Mouse (Mus musculus) bone marrow macrophage, adult 2 months (primary cell): Measurements from ENCODE around the gene Samd7.

Experiments
- CTCF ChIP-seq: IDR thresholded peaks from 2 replicates; pipeline ENCODE4 v1.5.1; 2012; ENCODE audit warnings: low read depth, mild to moderate bottlenecking, low read length, moderate library complexity
- POLR2A ChIP-seq: IDR thresholded peaks from 2 replicates; pipeline ENCODE4 v1.6.1; 2012; ENCODE audit warnings: mild to moderate bottlenecking, low read depth, low read length, borderline replicate concordance

DNA sequence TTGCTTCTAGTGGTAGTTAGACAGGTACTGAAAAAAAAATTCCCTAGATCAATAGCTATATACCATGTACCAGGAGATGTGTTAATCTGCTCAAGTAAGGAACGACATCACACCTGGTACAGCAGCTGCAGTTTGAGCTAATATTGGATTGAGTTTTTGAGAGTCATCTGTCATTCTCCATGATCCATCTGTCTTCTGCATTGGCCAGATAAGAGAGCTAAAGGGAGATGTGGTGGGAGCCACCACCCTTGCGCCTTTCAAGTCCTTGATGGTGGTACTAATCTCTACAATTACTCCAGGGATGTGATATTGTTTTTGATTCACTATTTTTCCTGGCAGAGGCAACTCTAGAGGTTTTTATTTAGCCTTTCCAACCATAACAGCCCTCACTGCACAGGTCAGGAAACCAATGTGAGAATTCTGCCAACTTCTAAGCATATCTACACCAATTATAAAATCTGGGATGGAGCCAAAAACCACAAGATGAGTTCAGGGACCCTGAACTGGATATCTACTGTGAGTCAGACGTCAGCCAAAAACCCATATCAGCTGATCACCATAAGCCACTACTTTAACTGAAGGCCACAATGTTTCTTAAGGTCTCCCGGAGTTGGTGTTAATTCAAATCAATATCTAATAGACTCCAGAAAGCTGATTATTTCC, 39.3 kb upstream of the Samd7 start:
- no peak for TF ChIP-seq CTCF
- TF ChIP-seq POLR2A: no peak
